In genomic region chr17:12992470-12992991, GRCm38 (mm10) we compare ENCODE assay signal across 8 mouse cellular contexts. TPM values are rescaled to one million over a fixed set of nuclear protein-coding genes. Genes with fewer than 3 reads are reported as not detected.
DNase-seq lines count a peak whose midpoint lies in the region; ATAC-seq and TF ChIP-seq lines count a peak whose summit lies in the region.

No protein-coding gene starts in this region.

- H3K9me3 ChIP-seq in heart, embryonic 10.5 days, result no peaks in the 10 kb centered on the region
- no peaks in the 10 kb centered on the region for H3K9me3 ChIP-seq in kidney, embryonic 15.5 days (replicated peaks)

- no peaks in the 10 kb centered on the region for H3K27me3 ChIP-seq in heart, embryonic 10.5 days (ENCODE audit: insufficient read depth, poor library complexity, severe bottlenecking)
- no peaks in the 10 kb centered on the region for H3K27me3 ChIP-seq in kidney, embryonic 15.5 days
- H3K27me3 ChIP-seq in liver, adult 2 months (ENCODE audit: control insufficient read depth, insufficient read depth, low read length), result no peaks in the 10 kb centered on the region
- no peaks in the 10 kb centered on the region for H3K27me3 ChIP-seq in myocyte (ENCODE audit: control insufficient read depth, insufficient read depth, insufficient read length)
- H3K27me3 ChIP-seq in splenic B cell, adult 2 months (ENCODE audit: control insufficient read depth, insufficient read depth, low read length, poor library complexity, severe bottlenecking), result no peaks in the 10 kb centered on the region

- no peak for TF ChIP-seq CTCF in bone marrow macrophage, adult 2 months (IDR thresholded peaks at IDR 0.05; ENCODE audit: low read depth, low read length)
- TF ChIP-seq CTCF in embryonic fibroblast, embryonic 13.5 days (IDR thresholded peaks at IDR 0.05; ENCODE audit: borderline replicate concordance, insufficient read depth, low read length), result no peak
- TF ChIP-seq CTCF in liver, adult 2 months (IDR thresholded peaks at IDR 0.05; ENCODE audit: low read depth, low read length), result no peak

- peak overlapping the region; percentile 59 for H3ac ChIP-seq in myocyte (ENCODE audit: control insufficient read depth, insufficient read length)

- H3K79me2 ChIP-seq in liver, adult 2 months (ENCODE audit: control insufficient read depth, insufficient read depth, low read length), result peaks cover 11% of the 10 kb centered on the region; the same call in 1 of the 2 replicates
- peaks cover 41% of the 10 kb centered on the region for H3K79me2 ChIP-seq in myocyte (ENCODE audit: control insufficient read depth, insufficient read depth)

- peak overlapping the region; percentile 76 for H3K4me2 ChIP-seq in kidney, embryonic 15.5 days
- peak overlapping the region; percentile 92 for H3K4me2 ChIP-seq in myocyte (ENCODE audit: low read depth)

- peak; percentile 98 for DNase-seq in A20 (ENCODE audit: low read depth, low spot score)
- DNase-seq in heart, embryonic 10.5 days (ENCODE audit: low spot score), result peak; percentile 97
- DNase-seq in liver, adult 2 months (ENCODE audit: extremely low read depth, low read depth, low spot score), result peak; percentile 87
- peak; percentile 88 for DNase-seq in splenic B cell, adult 2 months (ENCODE audit: low read depth, low spot score)

- TF ChIP-seq POLR2A in bone marrow macrophage, adult 2 months (IDR thresholded peaks at IDR 0.05; ENCODE audit: borderline replicate concordance, low read depth, low read length), result peak; percentile 46; the same call in 1 of the 2 replicates
- TF ChIP-seq POLR2A in embryonic fibroblast, embryonic 13.5 days (IDR thresholded peaks at IDR 0.05; ENCODE audit: low read depth, low read length), result peak; percentile 87
- TF ChIP-seq POLR2A in liver, adult 2 months (IDR thresholded peaks at IDR 0.05; ENCODE audit: extremely low read depth, insufficient read depth, low read length), result peak; percentile 38; the same call in 1 of the 2 replicates
- peak; percentile 78 for TF ChIP-seq POLR2A in myocyte (IDR thresholded peaks at IDR 0.05; ENCODE audit: insufficient read length, low read depth)

- peaks cover 6% of the 10 kb centered on the region for H3K4me1 ChIP-seq in bone marrow macrophage, adult 2 months (ENCODE audit: control insufficient read depth, insufficient read depth, low read length)
- H3K4me1 ChIP-seq in embryonic fibroblast, embryonic 13.5 days (ENCODE audit: control insufficient read depth, insufficient read depth, low read length), result no peaks in the 10 kb centered on the region
- peaks cover 3% of the 10 kb centered on the region for H3K4me1 ChIP-seq in heart, embryonic 10.5 days
- H3K4me1 ChIP-seq in kidney, embryonic 15.5 days, result peaks cover 15% of the 10 kb centered on the region
- peaks cover 11% of the 10 kb centered on the region; the same call in 1 of the 2 replicates for H3K4me1 ChIP-seq in liver, adult 2 months (ENCODE audit: control insufficient read depth, insufficient read depth, low read length)

- peak overlapping the region; percentile 74 for H3K27ac ChIP-seq in bone marrow macrophage, adult 2 months (ENCODE audit: insufficient read depth, low read depth, low read length)
- H3K27ac ChIP-seq in embryonic fibroblast, embryonic 13.5 days (ENCODE audit: insufficient read depth, low read length), result peak overlapping the region; percentile 69
- peak overlapping the region; percentile 100 for H3K27ac ChIP-seq in heart, embryonic 10.5 days
- peak overlapping the region; percentile 99 for H3K27ac ChIP-seq in kidney, embryonic 15.5 days
- H3K27ac ChIP-seq in liver, adult 2 months (replicated peaks; ENCODE audit: insufficient read depth, low read depth, low read length), result peak overlapping the region; percentile 73

- peak; percentile 93 for ATAC-seq in kidney, embryonic 15.5 days (replicated peaks; ENCODE audit: low FRiP score)

- under 1% methylated on average over 51 of the region's 51 CpGs for WGBS in heart, embryonic 10.5 days
- under 1% methylated on average over 51 of the region's 51 CpGs for WGBS in kidney, embryonic 15.5 days
- under 1% methylated on average over 51 of the region's 51 CpGs for WGBS in liver, adult 2 months

- peak overlapping the region; percentile 64 for H3K4me3 ChIP-seq in bone marrow macrophage, adult 2 months (ENCODE audit: insufficient read depth, low read length)
- H3K4me3 ChIP-seq in embryonic fibroblast, embryonic 13.5 days (ENCODE audit: insufficient read depth, low read length), result peak overlapping the region; percentile 60
- H3K4me3 ChIP-seq in heart, embryonic 10.5 days, result peak overlapping the region; percentile 98
- H3K4me3 ChIP-seq in kidney, embryonic 15.5 days (replicated peaks), result peak overlapping the region; percentile 93
- peak overlapping the region; percentile 89 for H3K4me3 ChIP-seq in liver, adult 2 months (ENCODE audit: insufficient read depth, low read depth, low read length)
- peak overlapping the region; percentile 67 for H3K4me3 ChIP-seq in myocyte

- H3K36me3 ChIP-seq in heart, embryonic 10.5 days, result peaks cover 8% of the 10 kb centered on the region
- H3K36me3 ChIP-seq in kidney, embryonic 15.5 days, result peaks cover 13% of the 10 kb centered on the region
- H3K36me3 ChIP-seq in liver, adult 2 months (ENCODE audit: control insufficient read depth, insufficient read depth, low read length), result no peaks in the 10 kb centered on the region
- no peaks in the 10 kb centered on the region for H3K36me3 ChIP-seq in myocyte (ENCODE audit: control insufficient read depth, insufficient read depth)
- no peaks in the 10 kb centered on the region for H3K36me3 ChIP-seq in splenic B cell, adult 2 months (ENCODE audit: control insufficient read depth, insufficient read depth, low read length, poor library complexity, severe bottlenecking)

- H3K9ac ChIP-seq in kidney, embryonic 15.5 days, result peak overlapping the region; percentile 100
- peak overlapping the region; percentile 72 for H3K9ac ChIP-seq in liver, adult 2 months (ENCODE audit: low read depth, low read length)

TF ChIP-seq in myocyte, 11 proteins besides CTCF, POLR2A, EP300 and RAD21 (continues in another document):
- peak; percentile 47 for TF ChIP-seq E2F4 (IDR thresholded peaks at IDR 0.05; ENCODE audit: insufficient read depth)
- peak; percentile 86 for TF ChIP-seq POLR2AphosphoS2 (IDR thresholded peaks at IDR 0.05; ENCODE audit: insufficient read length, low read depth)
- TF ChIP-seq USF1 (IDR thresholded peaks at IDR 0.05; ENCODE audit: low read depth), result no peak
- TF ChIP-seq CEBPB (IDR thresholded peaks at IDR 0.05; ENCODE audit: insufficient read depth, poor library complexity, severe bottlenecking), result no peak
- peak; percentile 57 for TF ChIP-seq SRF (IDR thresholded peaks at IDR 0.05; ENCODE audit: control insufficient read depth, insufficient read length, low read depth)

RNA-seq across cellular contexts. Expression of gene Wtap, which starts 1.4 kb away (rescaled TPM):
- 87.2 and 104 TPM in 2 replicates for polyA plus RNA-seq in bone marrow macrophage, adult 2 months (2012; ENCODE audit: insufficient read depth, insufficient read length, missing spikeins)
- 113 and 135 TPM in 2 replicates for polyA plus RNA-seq in embryonic fibroblast, embryonic 13.5 days (2011; ENCODE audit: insufficient read length, low read depth, missing spikeins)
- polyA plus RNA-seq in heart, embryonic 10.5 days (2016; fragmentation: Nextera tagmentation; extraction: Ambion mirVana), result 74.4 and 87.6 TPM in 2 replicates
- 134 and 139 TPM in 2 replicates for polyA plus RNA-seq in kidney, embryonic 15.5 days (2015; fragmentation: Nextera tagmentation; extraction: Ambion mirVana)
- 32.0 and 32.6 TPM in 2 replicates for total RNA-seq in liver, adult 2 months (2014; rRNA removed)
- polyA plus RNA-seq in liver, adult 2 months (2012; rRNA removed), result 7.8 and 7.9 TPM in 2 replicates
- 21.3 TPM for polyA plus RNA-seq in myocyte (2012; fragmentation: generic; extraction: Trizol)

RNA-seq across cellular contexts. Expression of gene Sod2, which starts 14.1 kb away (rescaled TPM):
- polyA plus RNA-seq in bone marrow macrophage, adult 2 months (2012; ENCODE audit: insufficient read depth, insufficient read length, missing spikeins), result 92.6 and 97.7 TPM in 2 replicates
- polyA plus RNA-seq in embryonic fibroblast, embryonic 13.5 days (2011; ENCODE audit: insufficient read length, low read depth, missing spikeins), result 52.9 and 53.8 TPM in 2 replicates
- polyA plus RNA-seq in heart, embryonic 10.5 days (2016; fragmentation: Nextera tagmentation; extraction: Ambion mirVana), result 213 and 293 TPM in 2 replicates
- 140 and 141 TPM in 2 replicates for polyA plus RNA-seq in kidney, embryonic 15.5 days (2015; fragmentation: Nextera tagmentation; extraction: Ambion mirVana)
- 169 and 338 TPM in 2 replicates for total RNA-seq in liver, adult 2 months (2014; rRNA removed)
- polyA plus RNA-seq in liver, adult 2 months (2012; rRNA removed), result 593 and 597 TPM in 2 replicates
- polyA plus RNA-seq in myocyte (2012; fragmentation: generic; extraction: Trizol), result 172 TPM

RNA-seq across cellular contexts. Expression of gene Acat2, which starts 32.0 kb away (rescaled TPM):
- 8.3 and 9.1 TPM in 2 replicates for polyA plus RNA-seq in bone marrow macrophage, adult 2 months (2012; ENCODE audit: insufficient read depth, insufficient read length, missing spikeins)
- polyA plus RNA-seq in embryonic fibroblast, embryonic 13.5 days (2011; ENCODE audit: insufficient read length, low read depth, missing spikeins), result 46.5 and 46.7 TPM in 2 replicates
- 95.8 and 146 TPM in 2 replicates for polyA plus RNA-seq in heart, embryonic 10.5 days (2016; fragmentation: Nextera tagmentation; extraction: Ambion mirVana)
- polyA plus RNA-seq in kidney, embryonic 15.5 days (2015; fragmentation: Nextera tagmentation; extraction: Ambion mirVana), result 136 and 145 TPM in 2 replicates
- total RNA-seq in liver, adult 2 months (2014; rRNA removed), result 75.1 and 75.7 TPM in 2 replicates
- polyA plus RNA-seq in liver, adult 2 months (2012; rRNA removed), result 44.6 and 45.9 TPM in 2 replicates
- 81.9 TPM for polyA plus RNA-seq in myocyte (2012; fragmentation: generic; extraction: Trizol)

RNA-seq across cellular contexts. Expression of gene Acat3, which starts 52.1 kb away (rescaled TPM):
- not detected in 2 replicates for polyA plus RNA-seq in bone marrow macrophage, adult 2 months (2012; ENCODE audit: insufficient read depth, insufficient read length, missing spikeins)
- 0.61 TPM in 1 of 2 replicates, not detected in the other for polyA plus RNA-seq in embryonic fibroblast, embryonic 13.5 days (2011; ENCODE audit: insufficient read length, low read depth, missing spikeins)
- 0.30 and 0.31 TPM in 2 replicates for polyA plus RNA-seq in heart, embryonic 10.5 days (2016; fragmentation: Nextera tagmentation; extraction: Ambion mirVana)
- polyA plus RNA-seq in kidney, embryonic 15.5 days (2015; fragmentation: Nextera tagmentation; extraction: Ambion mirVana), result 2.2 and 3.4 TPM in 2 replicates
- 255 and 271 TPM in 2 replicates for total RNA-seq in liver, adult 2 months (2014; rRNA removed)
- 178 and 179 TPM in 2 replicates for polyA plus RNA-seq in liver, adult 2 months (2012; rRNA removed)
- 0.76 TPM for polyA plus RNA-seq in myocyte (2012; fragmentation: generic; extraction: Trizol)

RNA-seq across cellular contexts. Expression of gene Gpr31b, which starts 59.6 kb away (rescaled TPM):
- not detected in 2 replicates for polyA plus RNA-seq in bone marrow macrophage, adult 2 months (2012; ENCODE audit: insufficient read depth, insufficient read length, missing spikeins)
- polyA plus RNA-seq in embryonic fibroblast, embryonic 13.5 days (2011; ENCODE audit: insufficient read length, low read depth, missing spikeins), result not detected in 2 replicates
- polyA plus RNA-seq in heart, embryonic 10.5 days (2016; fragmentation: Nextera tagmentation; extraction: Ambion mirVana), result not detected in 2 replicates
- 0.13 TPM in 1 of 2 replicates, not detected in the other for polyA plus RNA-seq in kidney, embryonic 15.5 days (2015; fragmentation: Nextera tagmentation; extraction: Ambion mirVana)
- total RNA-seq in liver, adult 2 months (2014; rRNA removed), result not detected in 2 replicates
- not detected in 2 replicates for polyA plus RNA-seq in liver, adult 2 months (2012; rRNA removed)
- polyA plus RNA-seq in myocyte (2012; fragmentation: generic; extraction: Trizol), result not detected

Comparison
In these comparisons a context has a peak if more than half of its experiments do, and no peak if none do; other contexts are left out.
1. Peak in every context shown above with its lines: DNase-seq, ATAC-seq, H3K4me3 ChIP-seq and H3K27ac ChIP-seq.